Mouse (Mus musculus): ENCODE measurements around the gene Smpd4.
"Not testable (repeated sequence)": the region's sequence is repeated elsewhere in the genome, so short reads cannot be mapped to it uniquely, and the experiment has no call there.

The Smpd4 gene

GRCm38 (mm10) chr16:17619198-17620105 is at the start of gene Smpd4:
Gene Smpd4, plus strand, starts transcription at chr16:17619354.
- peak; percentile 88 for DNase-seq

- DNase-seq: peak; percentile 85
Measured at GRCm38 (mm10) chr16:17575870-17576824, 43.0 kb upstream of the Smpd4 start.

GRCm38 (mm10) chr16:17576825-17577215 is 42.3 kb upstream of the Smpd4 start:
- DNase-seq: no peak

- no peak for DNase-seq
Measured at GRCm38 (mm10) chr16:17583064-17583463, 36.1 kb upstream of the Smpd4 start, which contains the start of gene Slc7a4. Gene Slc7a4, minus strand, starts transcription at chr16:17583214.

- DNase-seq: no peak
Measured at GRCm38 (mm10) chr16:17584555-17584954, 34.6 kb upstream of the Smpd4 start.

GRCm38 (mm10) chr16:17590731-17591130 is 28.4 kb upstream of the Smpd4 start:
- no peak for DNase-seq

- DNase-seq: no peak
Measured at GRCm38 (mm10) chr16:17600944-17601562, 18.1 kb upstream of the Smpd4 start.

- no peak for DNase-seq
Measured at GRCm38 (mm10) chr16:17604941-17605340, 14.2 kb upstream of the Smpd4 start.

- peak; percentile 49 for DNase-seq
Measured at GRCm38 (mm10) chr16:17605684-17606083, 13.5 kb upstream of the Smpd4 start.

- DNase-seq: peak; percentile 54
Measured at GRCm38 (mm10) chr16:17611383-17611782, 7.8 kb upstream of the Smpd4 start.

- not testable (repeated sequence) for DNase-seq
Measured at GRCm38 (mm10) chr16:17614740-17615139, 4.4 kb upstream of the Smpd4 start.

- no peak for DNase-seq
Measured at GRCm38 (mm10) chr16:17616212-17616611, 2.9 kb upstream of the Smpd4 start.

- DNase-seq: peak; percentile 51
Measured at GRCm38 (mm10) chr16:17617922-17618565, 1.1 kb upstream of the Smpd4 start.

GRCm38 (mm10) chr16:17621936-17622335 is 2.8 kb downstream of the Smpd4 start:
- DNase-seq: no peak

- DNase-seq: no peak
Measured at GRCm38 (mm10) chr16:17625488-17626268, 6.5 kb downstream of the Smpd4 start.

- peak; percentile 49 for DNase-seq
Measured at GRCm38 (mm10) chr16:17626269-17626555, 7.1 kb downstream of the Smpd4 start.

- no peak for DNase-seq
Measured at GRCm38 (mm10) chr16:17632580-17632979, 13.4 kb downstream of the Smpd4 start.

- DNase-seq: no peak
Measured at GRCm38 (mm10) chr16:17633481-17634181, 14.5 kb downstream of the Smpd4 start.

- no peak for DNase-seq
Measured at GRCm38 (mm10) chr16:17636904-17637303, 17.8 kb downstream of the Smpd4 start.

GRCm38 (mm10) chr16:17637610-17638009 is 18.5 kb downstream of the Smpd4 start:
- DNase-seq: no peak

GRCm38 (mm10) chr16:17638036-17638628 is 19.0 kb downstream of the Smpd4 start:
- DNase-seq: no peak
